Mouse (Mus musculus): ENCODE measurements at regions not wholly inside any gene's neighbourhood (a gene's known extent, or its start where the extent isn't known, plus 50 kb on each side); places are given as distances from the start of the nearest gene placed in this dataset.

DNA sequence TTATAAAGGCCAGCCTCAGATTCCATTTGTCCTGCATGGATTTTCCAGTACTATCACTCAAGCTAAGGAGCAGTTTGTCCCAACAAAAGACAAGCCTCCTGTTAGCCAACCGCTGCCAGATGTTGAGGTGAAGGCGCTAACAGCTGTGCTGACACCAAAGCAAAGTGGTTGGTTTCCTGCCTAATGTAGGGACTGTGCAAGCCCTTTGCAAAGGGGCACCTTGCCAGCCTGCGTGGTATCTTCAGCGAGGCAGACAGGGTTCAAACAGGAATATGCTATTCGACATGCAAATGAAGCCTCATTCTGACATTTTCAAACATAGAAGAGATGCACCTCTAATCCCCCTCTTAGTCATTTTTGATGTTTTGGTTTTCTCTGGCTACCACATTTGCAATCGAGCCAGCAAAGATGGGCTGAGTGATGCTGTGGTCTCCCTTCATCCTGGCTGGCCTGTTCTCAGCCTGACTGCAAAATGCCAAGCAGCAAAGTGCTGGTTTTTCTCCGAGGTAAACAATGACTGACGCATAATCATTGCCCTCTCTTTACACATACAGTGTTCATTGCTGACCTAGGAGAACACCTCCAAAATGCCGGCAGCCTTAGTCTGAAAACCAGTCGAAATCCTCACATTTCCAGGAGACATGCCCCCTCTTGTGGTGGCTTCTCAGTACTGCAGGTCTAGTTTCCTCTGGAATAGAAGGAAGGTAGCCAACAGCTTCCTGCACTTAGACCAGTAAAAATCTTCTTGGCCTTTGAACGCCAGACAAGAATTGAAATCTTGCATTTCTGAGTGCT, 84.3 kb upstream of the Tank start:
- TF ChIP-seq MAX (IDR thresholded peaks at IDR 0.05; ENCODE audit: low read length): no peak
- TF ChIP-seq JUND (conservative IDR thresholded peaks at IDR 0.05; ENCODE audit: low read depth, low read length): no peak
- TF ChIP-seq ZC3H11A (IDR thresholded peaks at IDR 0.05; ENCODE audit: low read depth, low read length): peak; percentile 49; the same call in 1 of the 2 replicates
